Mouse (Mus musculus): ENCODE data around the gene Trmt6.

DNA sequence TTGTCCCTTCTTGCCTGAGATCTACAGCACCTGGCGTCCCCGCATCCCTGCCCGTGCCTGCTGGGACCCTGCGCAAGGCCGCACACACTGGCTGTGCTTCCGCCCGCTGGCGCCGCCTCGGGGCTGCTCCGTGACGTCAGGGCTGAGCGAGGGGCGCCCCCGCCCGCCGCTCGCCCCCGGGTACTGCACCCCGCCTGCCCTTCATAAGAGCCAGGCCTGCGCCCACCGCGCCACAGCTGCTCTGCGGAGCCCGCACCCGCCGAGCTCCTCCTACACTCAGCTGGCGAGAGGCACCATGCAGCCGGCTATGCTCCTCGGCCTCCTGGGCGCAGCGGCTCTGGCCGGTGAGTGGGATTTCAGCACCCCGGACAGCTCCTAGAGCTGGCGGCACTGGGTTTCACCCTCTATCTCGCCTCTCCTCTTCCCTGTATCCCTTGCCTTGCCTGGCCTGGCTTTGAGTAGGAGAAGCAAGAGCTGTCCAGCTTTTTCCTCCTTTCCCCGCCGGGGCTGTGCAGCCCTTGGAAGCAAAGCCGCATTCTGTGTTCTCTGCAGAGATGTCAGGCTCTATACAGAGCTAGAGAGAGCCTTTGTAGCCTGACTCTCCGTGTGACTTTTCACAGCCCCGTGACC is 34.3 kb downstream of the Trmt6 start:
- TF ChIP-seq CTCF (IDR thresholded peaks at IDR 0.05; ENCODE audit: insufficient read depth, low read length) (no peak), POLR2A (IDR thresholded peaks at IDR 0.05; ENCODE audit: borderline replicate concordance, extremely low read depth, low read depth, low read length) (no peak)
